In the genomic region with DNA sequence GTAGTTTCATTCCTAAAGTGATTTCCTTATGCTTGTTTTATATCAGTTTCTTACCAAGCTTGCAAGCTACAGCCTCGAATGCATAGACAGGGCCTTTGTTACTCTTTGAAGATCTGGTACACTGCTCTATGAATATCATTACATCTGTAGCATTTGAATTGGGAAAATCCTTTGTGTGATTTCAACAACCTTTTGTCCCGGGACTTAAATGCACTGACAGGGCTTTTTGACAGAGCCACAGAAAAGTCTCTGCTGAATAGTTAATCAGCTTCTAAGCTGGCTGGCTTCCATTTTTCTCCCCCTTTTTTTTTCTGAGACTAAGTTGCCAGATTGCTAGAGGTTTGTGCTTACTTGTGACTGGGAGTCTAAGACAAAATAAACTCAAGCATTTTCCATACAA, we compare ENCODE assay signal across 13 mouse cellular contexts.
DNase-seq lines count a peak whose midpoint lies in the region; ATAC-seq and TF ChIP-seq lines count a peak whose summit lies in the region.
"Had no signal": no experiment of that assay in that cellular context is flagged by ENCODE, and none has a peak within 500 bp of the region (broad histone marks: within the 10 kb centered on the region; RNA-seq: fewer than 3 reads in every experiment).

No protein-coding gene starts in this region.

- no peak overlapping the region for H3K4me3 ChIP-seq in forebrain, postnatal 0 days (ENCODE audit: low read depth, low read length)
- no peak overlapping the region for H3K4me3 ChIP-seq in midbrain, embryonic 13.5 days (replicated peaks)
- no peak overlapping the region for H3K4me3 ChIP-seq in kidney, adult 2 months (ENCODE audit: insufficient read depth, low read depth, low read length)
- H3K4me3 ChIP-seq: heart, embryonic 15.5 days; liver, embryonic 13.5 days had no signal

- H3K36me3 ChIP-seq in forebrain, postnatal 0 days (ENCODE audit: insufficient read depth), result no peaks in the 10 kb centered on the region
- no peaks in the 10 kb centered on the region for H3K36me3 ChIP-seq in midbrain, embryonic 13.5 days
- H3K36me3 ChIP-seq in kidney, adult 2 months (ENCODE audit: control insufficient read depth, insufficient read depth, low read length), result no peaks in the 10 kb centered on the region
- H3K36me3 ChIP-seq: heart, embryonic 15.5 days; liver, embryonic 13.5 days had no signal

- no peaks in the 10 kb centered on the region for H3K9me3 ChIP-seq in forebrain, postnatal 0 days (ENCODE audit: low read length)
- no peaks in the 10 kb centered on the region for H3K9me3 ChIP-seq in midbrain, embryonic 13.5 days
- H3K9me3 ChIP-seq: heart, embryonic 15.5 days; liver, embryonic 13.5 days had no signal

- H3K4me2 ChIP-seq in forebrain, postnatal 0 days (ENCODE audit: low read depth), result no peak overlapping the region
- H3K4me2 ChIP-seq in midbrain, embryonic 13.5 days (replicated peaks), result no peak overlapping the region
- H3K4me2 ChIP-seq: heart, embryonic 15.5 days; liver, embryonic 13.5 days had no signal

- 6% methylated on average over 2 of the region's 2 CpGs for WGBS in forebrain, postnatal 0 days
- WGBS in midbrain, embryonic 13.5 days, result 5% methylated on average over 2 of the region's 2 CpGs
- WGBS in kidney, adult 2 months, result 46% methylated on average over 2 of the region's 2 CpGs

- H3K4me1 ChIP-seq in forebrain, postnatal 0 days (ENCODE audit: insufficient read depth), result 0 out of 2 replicates have a peak, but pooled peaks cover 3% of the 10 kb centered on the region
- H3K4me1 ChIP-seq in midbrain, embryonic 13.5 days (replicated peaks), result peaks cover 23% of the 10 kb centered on the region
- no peaks in the 10 kb centered on the region for H3K4me1 ChIP-seq in kidney, adult 2 months (ENCODE audit: control insufficient read depth, insufficient read depth, low read length)
- H3K4me1 ChIP-seq: heart, embryonic 15.5 days; liver, embryonic 13.5 days had no signal

- ATAC-seq in forebrain, postnatal 0 days, result peak; percentile 94
- peak; percentile 87 for ATAC-seq in midbrain, embryonic 13.5 days
- ATAC-seq: intestine, postnatal 0 days had no signal

- peak; percentile 9 for DNase-seq in layer of hippocampus, adult 11-12 months (ENCODE audit: low spot score)
- no peak for DNase-seq in layer of hippocampus, postnatal 10 days (ENCODE audit: low spot score in 2 of 2)
- DNase-seq in embryo, embryonic 10 days (ENCODE audit: low spot score), result peak; percentile 21
- peak; percentile 77 for DNase-seq in forebrain, postnatal 0 days
- DNase-seq in gastrocnemius, postnatal 25 days, result no peak
- DNase-seq in testis, postnatal 10 days (ENCODE audit: low spot score), result no peak
- no peak for DNase-seq in kidney, adult 2 months
- DNase-seq: adrenal gland, postnatal 36 days; cerebellum, postnatal 36 days; liver, embryonic 13.5 days had no signal

- no peaks in the 10 kb centered on the region for H3K27me3 ChIP-seq in forebrain, postnatal 0 days (ENCODE audit: insufficient read depth, low read length)
- H3K27me3 ChIP-seq in midbrain, embryonic 13.5 days, result no peaks in the 10 kb centered on the region
- H3K27me3 ChIP-seq in kidney, adult 2 months (replicated peaks; ENCODE audit: control insufficient read depth, insufficient read depth, low read length), result no peaks in the 10 kb centered on the region
- H3K27me3 ChIP-seq: heart, embryonic 15.5 days; liver, embryonic 13.5 days had no signal

- peak overlapping the region; percentile 54; the same call in 1 of the 2 replicates for H3K27ac ChIP-seq in forebrain, postnatal 0 days (ENCODE audit: low read depth, low read length)
- peak overlapping the region; percentile 62 for H3K27ac ChIP-seq in midbrain, embryonic 13.5 days
- no peak overlapping the region for H3K27ac ChIP-seq in kidney, adult 2 months (ENCODE audit: insufficient read depth, low read depth, low read length)
- H3K27ac ChIP-seq: heart, embryonic 15.5 days; liver, embryonic 13.5 days had no signal

- no peak overlapping the region for H3K9ac ChIP-seq in forebrain, postnatal 0 days
- no peak overlapping the region for H3K9ac ChIP-seq in midbrain, embryonic 13.5 days (replicated peaks)
- H3K9ac ChIP-seq: heart, embryonic 15.5 days; liver, embryonic 13.5 days had no signal

- no peak for TF ChIP-seq CTCF in forebrain, postnatal 0 days (IDR thresholded peaks at IDR 0.05; ENCODE audit: low read depth)
- TF ChIP-seq CTCF in kidney, adult 2 months (conservative IDR thresholded peaks at IDR 0.05; ENCODE audit: insufficient read depth, insufficient read length, low read depth, low read length), result no peak

- no peak for TF ChIP-seq POLR2A in kidney, adult 2 months (IDR thresholded peaks at IDR 0.05; ENCODE audit: low read depth, low read length)

Comparison
In these comparisons a context has a peak if more than half of its experiments do, and no peak if none do; other contexts are left out.
1. DNase-seq: peak in layer of hippocampus, adult 11-12 months (single experiment), embryo, embryonic 10 days (single experiment) and forebrain, postnatal 0 days (single experiment); none in layer of hippocampus, postnatal 10 days (0 of 2), gastrocnemius, postnatal 25 days (single experiment), testis, postnatal 10 days (single experiment) and kidney, adult 2 months (single experiment).